In the genomic region with DNA sequence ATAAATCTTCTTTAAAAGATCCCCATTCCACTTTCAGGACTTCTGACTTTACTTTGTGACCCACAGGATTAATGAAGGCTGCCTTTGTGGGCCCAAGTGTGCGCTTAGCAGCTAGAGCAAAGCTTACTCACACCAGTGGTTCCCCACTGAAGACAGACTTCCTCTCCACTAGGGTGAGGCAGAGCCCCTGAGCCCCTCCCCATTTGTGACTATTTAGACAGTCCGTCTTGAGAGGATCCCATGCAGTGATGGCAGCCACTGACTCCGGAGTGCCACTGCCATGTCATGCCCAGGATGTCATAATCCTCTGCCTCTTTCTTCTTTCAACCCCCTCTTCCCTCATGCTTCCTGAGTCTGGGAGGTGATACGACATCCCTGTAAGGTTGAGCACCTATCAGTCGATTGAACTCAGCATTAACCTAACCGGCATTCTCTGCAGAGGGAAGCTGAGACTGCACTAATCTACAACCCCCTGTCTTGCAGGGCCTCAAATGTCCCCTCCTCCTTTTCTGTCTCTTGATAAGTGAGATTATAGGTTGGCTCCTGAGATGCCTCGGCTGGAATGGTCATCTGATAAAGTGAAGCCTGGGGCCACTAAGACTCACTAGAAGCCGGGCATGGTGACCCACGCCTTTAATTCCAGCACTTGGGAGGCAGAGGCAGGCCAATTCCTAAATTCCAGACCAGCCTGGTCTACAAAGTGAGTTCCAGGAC, we compare ENCODE assay signal across 8 mouse cellular contexts. TPM values are rescaled to one million over a fixed set of nuclear protein-coding genes. Genes with fewer than 3 reads are reported as not detected.
DNase-seq lines count a peak whose midpoint lies in the region; ATAC-seq and TF ChIP-seq lines count a peak whose summit lies in the region.

No protein-coding gene starts in this region.

- no peak for TF ChIP-seq RAD21 in MEL (IDR thresholded peaks at IDR 0.05; ENCODE audit: low read depth, low read length)

- TF ChIP-seq POLR2A in MEL (IDR thresholded peaks at IDR 0.05; ENCODE audit: control insufficient read depth in 1 of 2, insufficient read depth in 1 of 2, low read depth in 1 of 2, low read length in 2 of 2, poor library complexity in 1 of 2) = peak in 1 of 2 experiments; percentile 30; a peak in 1 of 4 replicates

- no peak overlapping the region for H3K4me3 ChIP-seq in kidney, embryonic 15.5 days (replicated peaks)
- peak overlapping the region in 1 of 2 experiments; percentile 26; a peak in 2 of 4 replicates for H3K4me3 ChIP-seq in MEL (ENCODE audit: control insufficient read depth in 1 of 2, insufficient read depth in 1 of 2, low read depth in 2 of 2, low read length in 2 of 2)
- no peak overlapping the region for H3K4me3 ChIP-seq in embryonic facial prominence, embryonic 13.5 days
- H3K4me3 ChIP-seq in liver, embryonic 13.5 days (replicated peaks) = peak overlapping the region; percentile 93

- no peak overlapping the region for H3K4me2 ChIP-seq in kidney, embryonic 15.5 days
- H3K4me2 ChIP-seq in embryonic facial prominence, embryonic 13.5 days = no peak overlapping the region
- peak overlapping the region; percentile 91 for H3K4me2 ChIP-seq in liver, embryonic 13.5 days

- peaks cover 28% of the 10 kb centered on the region for H3K79me2 ChIP-seq in MEL (ENCODE audit: control insufficient read depth, insufficient read depth, low read length, poor library complexity)

- TF ChIP-seq CTCF in MEL (IDR thresholded peaks at IDR 0.05 in 2 of 3, conservative IDR thresholded peaks at IDR 0.05 in 1 of 3; ENCODE audit: control insufficient read depth in 1 of 3, insufficient read depth in 1 of 3, low read depth in 2 of 3, low read length in 3 of 3, poor library complexity in 1 of 3, severe bottlenecking in 1 of 3) = no peak

- no peak overlapping the region for H3K9ac ChIP-seq in kidney, embryonic 15.5 days
- peak overlapping the region; percentile 97 for H3K9ac ChIP-seq in MEL (ENCODE audit: control insufficient read depth, low read depth, low read length, poor library complexity, severe bottlenecking)
- no peak overlapping the region for H3K9ac ChIP-seq in embryonic facial prominence, embryonic 13.5 days
- H3K9ac ChIP-seq in liver, embryonic 13.5 days = peak overlapping the region; percentile 98

- H3K36me3 ChIP-seq in kidney, embryonic 15.5 days = peaks cover 10% of the 10 kb centered on the region
- H3K36me3 ChIP-seq in MEL (ENCODE audit: control insufficient read depth in 1 of 2, insufficient read depth in 2 of 2, low read length in 2 of 2) = peaks cover 0 to 16% of the 10 kb centered on the region in 2 experiments; a peak in 2 of 4 replicates
- H3K36me3 ChIP-seq in embryonic facial prominence, embryonic 13.5 days = peaks cover 8% of the 10 kb centered on the region
- peaks cover 17% of the 10 kb centered on the region for H3K36me3 ChIP-seq in liver, embryonic 13.5 days

- H3K9me3 ChIP-seq in kidney, embryonic 15.5 days (replicated peaks) = no peaks in the 10 kb centered on the region
- H3K9me3 ChIP-seq in MEL (replicated peaks; ENCODE audit: insufficient read depth, low read length) = no peaks in the 10 kb centered on the region
- no peaks in the 10 kb centered on the region for H3K9me3 ChIP-seq in embryonic facial prominence, embryonic 13.5 days
- H3K9me3 ChIP-seq in liver, embryonic 13.5 days (replicated peaks) = no peaks in the 10 kb centered on the region

- no peak for ATAC-seq in kidney, embryonic 15.5 days (replicated peaks; ENCODE audit: low FRiP score)
- ATAC-seq in embryonic facial prominence, embryonic 13.5 days (ENCODE audit: insufficient number of reproducible peaks, insufficient read depth, low FRiP score, low TSS enrichment, low read depth) = no peak
- ATAC-seq in liver, embryonic 13.5 days (ENCODE audit: low read depth) = no peak

- peaks cover 29% of the 10 kb centered on the region for H3K4me1 ChIP-seq in kidney, embryonic 15.5 days
- peaks cover 0 to 14% of the 10 kb centered on the region in 2 experiments; a peak in 2 of 4 replicates for H3K4me1 ChIP-seq in MEL (ENCODE audit: control insufficient read depth in 1 of 2, insufficient read depth in 2 of 2, low read length in 2 of 2)
- H3K4me1 ChIP-seq in embryonic facial prominence, embryonic 13.5 days = peaks cover 10% of the 10 kb centered on the region; the same call in 1 of the 2 replicates
- H3K4me1 ChIP-seq in liver, embryonic 13.5 days (replicated peaks) = peaks cover 35% of the 10 kb centered on the region

- TF ChIP-seq EP300 in MEL (IDR thresholded peaks at IDR 0.05; ENCODE audit: low read depth in 1 of 2, low read length in 2 of 2) = peak; percentile 36 to 70; a peak in 3 of 4 replicates

- DNase-seq in kidney, postnatal 36 days = no peak
- DNase-seq in MEL (ENCODE audit: low read depth, low spot score) = peak; percentile 80
- peak; percentile 45 for DNase-seq in liver, embryonic 13.5 days
- no peak for DNase-seq in layer of hippocampus, adult 9-11 months
- no peak for DNase-seq in adrenal gland, postnatal 10 days
- no peak for DNase-seq in cerebellum, postnatal 14 days

- WGBS in kidney, embryonic 15.5 days = 74% methylated on average over 9 of the region's 9 CpGs
- WGBS in embryonic facial prominence, embryonic 13.5 days = 70% methylated on average over 9 of the region's 9 CpGs
- WGBS in liver, embryonic 13.5 days (ENCODE audit: insufficient replicate concordance) = 24% methylated on average over 9 of the region's 9 CpGs

- peak overlapping the region; percentile 98 for H3K27ac ChIP-seq in kidney, embryonic 15.5 days
- H3K27ac ChIP-seq in MEL (ENCODE audit: control insufficient read depth, low read depth, low read length) = peak overlapping the region; percentile 100
- H3K27ac ChIP-seq in embryonic facial prominence, embryonic 13.5 days = peak overlapping the region; percentile 98
- peak overlapping the region; percentile 95 for H3K27ac ChIP-seq in liver, embryonic 13.5 days

- no peaks in the 10 kb centered on the region for H3K27me3 ChIP-seq in kidney, embryonic 15.5 days
- H3K27me3 ChIP-seq in MEL (ENCODE audit: control insufficient read depth in 1 of 2, insufficient read depth in 2 of 2, low read length in 2 of 2) = no peaks in the 10 kb centered on the region
- H3K27me3 ChIP-seq in embryonic facial prominence, embryonic 13.5 days = no peaks in the 10 kb centered on the region
- H3K27me3 ChIP-seq in liver, embryonic 13.5 days = no peaks in the 10 kb centered on the region

TF ChIP-seq in MEL, 35 proteins besides CTCF, POLR2A, EP300 and RAD21 (continues in another document):
- TF ChIP-seq ZC3H11A (IDR thresholded peaks at IDR 0.05; ENCODE audit: low read depth, low read length) = no peak
- TF ChIP-seq USF2 (IDR thresholded peaks at IDR 0.05; ENCODE audit: borderline replicate concordance in 1 of 2, insufficient read depth in 1 of 2, low read depth in 1 of 2, low read length in 2 of 2) = no peak
- TF ChIP-seq BHLHE40 (IDR thresholded peaks at IDR 0.05; ENCODE audit: borderline replicate concordance, low read depth, low read length) = no peak
- TF ChIP-seq MXI1 (IDR thresholded peaks at IDR 0.05; ENCODE audit: low read depth, low read length) = no peak
- no peak for TF ChIP-seq POLR2AphosphoS5 (IDR thresholded peaks at IDR 0.05; ENCODE audit: borderline replicate concordance, low read depth, low read length)
- TF ChIP-seq MAFK (IDR thresholded peaks at IDR 0.05; ENCODE audit: borderline replicate concordance, low read depth, low read length) = no peak
- peak; percentile 37; the same call in 1 of the 2 replicates for TF ChIP-seq TCF12 (IDR thresholded peaks at IDR 0.05; ENCODE audit: low read depth, low read length)
- TF ChIP-seq ZNF384 (IDR thresholded peaks at IDR 0.05; ENCODE audit: low read depth, low read length) = no peak
- peak; percentile 53; the same call in 1 of the 2 replicates for TF ChIP-seq RCOR1 (IDR thresholded peaks at IDR 0.05; ENCODE audit: low read depth, low read length)
- TF ChIP-seq NRF1 (IDR thresholded peaks at IDR 0.05; ENCODE audit: insufficient read depth, low read depth, low read length, poor library complexity, severe bottlenecking) = no peak
- no peak for TF ChIP-seq GABPA (IDR thresholded peaks at IDR 0.05; ENCODE audit: low read depth, low read length)
- 0 out of 2 replicates have a peak, but pooled peaks have one; percentile 33 for TF ChIP-seq TBP (IDR thresholded peaks at IDR 0.05; ENCODE audit: low read depth, low read length)
- TF ChIP-seq MYB (IDR thresholded peaks at IDR 0.05; ENCODE audit: low read depth, low read length) = no peak
- TF ChIP-seq TAL1 (IDR thresholded peaks at IDR 0.05; ENCODE audit: low read length) = 0 out of 2 replicates have a peak, but pooled peaks have one; percentile 7
- no peak for TF ChIP-seq ELF1 (IDR thresholded peaks at IDR 0.05; ENCODE audit: low read depth, low read length)
- no peak for TF ChIP-seq MEF2A (IDR thresholded peaks at IDR 0.05; ENCODE audit: extremely low read depth, insufficient replicate concordance, low read depth, low read length, poor library complexity, severe bottlenecking)
- no peak for TF ChIP-seq ZKSCAN1 (IDR thresholded peaks at IDR 0.05; ENCODE audit: low read depth, low read length)
- TF ChIP-seq KAT2A (conservative IDR thresholded peaks at IDR 0.05; ENCODE audit: low read depth, low read length) = no peak
- TF ChIP-seq UBTF (IDR thresholded peaks at IDR 0.05; ENCODE audit: borderline replicate concordance, insufficient read depth, low read depth, low read length) = no peak
- TF ChIP-seq ETS1 (IDR thresholded peaks at IDR 0.05; ENCODE audit: low read depth, low read length) = peak; percentile 45; the same call in 1 of the 2 replicates
- no peak for TF ChIP-seq CHD1 (IDR thresholded peaks at IDR 0.05; ENCODE audit: low read depth, low read length)
- no peak for TF ChIP-seq MAZ (IDR thresholded peaks at IDR 0.05; ENCODE audit: low read depth, low read length)
- peak; percentile 66 for TF ChIP-seq GATA1 (IDR thresholded peaks at IDR 0.05; ENCODE audit: low read depth, low read length)
- no peak for TF ChIP-seq NELFE (IDR thresholded peaks at IDR 0.05; ENCODE audit: low read depth, low read length)
- no peak for TF ChIP-seq HCFC1 (IDR thresholded peaks at IDR 0.05; ENCODE audit: low read depth, low read length)
- TF ChIP-seq USF1 (IDR thresholded peaks at IDR 0.05; ENCODE audit: low read depth, low read length) = no peak
- TF ChIP-seq SIN3A (IDR thresholded peaks at IDR 0.05; ENCODE audit: low read length) = no peak

RNA-seq across cellular contexts. Expression of gene Hspa8, which starts 2.4 kb away (rescaled TPM):
- polyA plus RNA-seq in kidney, embryonic 15.5 days (2015; fragmentation: Nextera tagmentation; extraction: Ambion mirVana) = 2,873 and 3,000 TPM in 2 replicates
- 2,632 and 5,439 TPM in 2 replicates for total RNA-seq in MEL (2012; rRNA removed)
- polyA plus RNA-seq in MEL (2012; ENCODE audit: insufficient read depth in 1 of 2, insufficient read length in 2 of 2, low read depth in 1 of 2, low replicate concordance in 2 of 2, missing spikeins in 1 of 2) = 1,000 to 10,000 TPM in 1 of 2 experiments, 100 to 1,000 TPM in 1; 418 to 3,011 TPM
- 2,195 and 2,229 TPM in 2 replicates for polyA plus RNA-seq in embryonic facial prominence, embryonic 13.5 days (2015; fragmentation: Nextera tagmentation; extraction: Ambion mirVana)
- 1,780 and 2,224 TPM in 2 replicates for polyA plus RNA-seq in liver, embryonic 13.5 days (2015; fragmentation: Nextera tagmentation; extraction: Ambion mirVana)
- 1,000 to 10,000 TPM; 1,152 to 1,293 TPM for total RNA-seq in adrenal gland, postnatal 10 days (2021)

Comparison
In these comparisons a context has a peak if more than half of its experiments do, and no peak if none do; other contexts are left out.
1. H3K9ac ChIP-seq: peak in MEL (single experiment) and liver, embryonic 13.5 days (single experiment); none in kidney, embryonic 15.5 days (single experiment) and embryonic facial prominence, embryonic 13.5 days (single experiment).
2. DNase-seq: peak in MEL (single experiment) and liver, embryonic 13.5 days (single experiment); none in kidney, postnatal 36 days (0 of 2), layer of hippocampus, adult 9-11 months (single experiment), adrenal gland, postnatal 10 days (single experiment) and cerebellum, postnatal 14 days (0 of 2).
3. Peak in every context shown above with its lines, with median percentiles within 50 percentile points of each other: H3K27ac ChIP-seq.